Mouse (Mus musculus): ENCODE measurements around the gene Tbc1d8. TPM values are rescaled to one million over a fixed set of nuclear protein-coding genes. Genes with fewer than 3 reads are reported as not detected.

The Tbc1d8 gene
- polyA plus RNA-seq, 1 experiment from 2014 or later, result 10.6 TPM

GRCm38 (mm10) chr1:39387497-39387896, 91.1 kb downstream of the Tbc1d8 start:
- Histone ChIP-seq H3K9me3 (no peaks in the 10 kb centered on the region), H3K4me1 (no peaks in the 10 kb centered on the region), H3K9ac (replicated peaks) (no peak overlapping the region), H3K36me3 (no peaks in the 10 kb centered on the region), H3K4me2 (replicated peaks) (no peak overlapping the region), H3K4me3 (no peak overlapping the region), H3K27ac (replicated peaks) (peak overlapping the region; percentile 69), H3K27me3 (no peaks in the 10 kb centered on the region)
- WGBS, result 75% methylated on average over 4 of the region's 4 CpGs
- peak; percentile 53 for ATAC-seq (replicated peaks)

GRCm38 (mm10) chr1:39386456-39386855, 92.1 kb downstream of the Tbc1d8 start:
- ATAC-seq (replicated peaks), result no peak
- Histone ChIP-seq H3K27ac (replicated peaks) (no peak overlapping the region), H3K36me3 (no peaks in the 10 kb centered on the region), H3K4me1 (no peaks in the 10 kb centered on the region), H3K9ac (replicated peaks) (no peak overlapping the region), H3K4me2 (replicated peaks) (no peak overlapping the region), H3K4me3 (no peak overlapping the region), H3K9me3 (no peaks in the 10 kb centered on the region), H3K27me3 (no peaks in the 10 kb centered on the region)
- 86% methylated on average over 3 of the region's 3 CpGs for WGBS

- ATAC-seq (replicated peaks), result no peak
- Histone ChIP-seq H3K9me3 (no peaks in the 10 kb centered on the region), H3K9ac (replicated peaks) (no peak overlapping the region), H3K4me2 (replicated peaks) (no peak overlapping the region), H3K27me3 (no peaks in the 10 kb centered on the region), H3K27ac (replicated peaks) (no peak overlapping the region), H3K4me1 (no peaks in the 10 kb centered on the region), H3K36me3 (no peaks in the 10 kb centered on the region), H3K4me3 (no peak overlapping the region)
- WGBS, result 85% methylated on average over 9 of the region's 9 CpGs
Observed at GRCm38 (mm10) chr1:39384914-39385313, 93.6 kb downstream of the Tbc1d8 start.

GRCm38 (mm10) chr1:39381017-39381416, 97.5 kb downstream of the Tbc1d8 start:
- H3K27me3 ChIP-seq, result no peaks in the 10 kb centered on the region
- no peaks in the 10 kb centered on the region for H3K4me1 ChIP-seq
- H3K9ac ChIP-seq (replicated peaks), result no peak overlapping the region
- no peak for ATAC-seq (replicated peaks)
- H3K4me3 ChIP-seq, result no peak overlapping the region
- peaks cover 7% of the 10 kb centered on the region; the same call in 1 of the 2 replicates for H3K36me3 ChIP-seq
- H3K9me3 ChIP-seq, result no peaks in the 10 kb centered on the region
- H3K4me2 ChIP-seq (replicated peaks), result no peak overlapping the region
- 93% methylated on average over 9 of the region's 9 CpGs for WGBS
- no peak overlapping the region for H3K27ac ChIP-seq (replicated peaks)

GRCm38 (mm10) chr1:39379021-39379420, 99.5 kb downstream of the Tbc1d8 start:
- no peak overlapping the region for H3K4me3 ChIP-seq
- no peaks in the 10 kb centered on the region for H3K4me1 ChIP-seq
- H3K27ac ChIP-seq (replicated peaks), result no peak overlapping the region
- 78% methylated on average over 5 of the region's 5 CpGs for WGBS
- peaks cover 13% of the 10 kb centered on the region; the same call in 1 of the 2 replicates for H3K36me3 ChIP-seq
- no peaks in the 10 kb centered on the region for H3K27me3 ChIP-seq
- H3K4me2 ChIP-seq (replicated peaks), result no peak overlapping the region
- no peaks in the 10 kb centered on the region for H3K9me3 ChIP-seq
- H3K9ac ChIP-seq (replicated peaks), result no peak overlapping the region
- no peak for ATAC-seq (replicated peaks)

GRCm38 (mm10) chr1:39378540-39378939, 100.0 kb downstream of the Tbc1d8 start:
- H3K9me3 ChIP-seq, result no peaks in the 10 kb centered on the region
- peaks cover 17% of the 10 kb centered on the region for H3K36me3 ChIP-seq
- no peak overlapping the region for H3K27ac ChIP-seq (replicated peaks)
- no peak for ATAC-seq (replicated peaks)
- 68% methylated on average over 1 of the region's 1 CpGs for WGBS
- no peaks in the 10 kb centered on the region for H3K27me3 ChIP-seq
- no peaks in the 10 kb centered on the region for H3K4me1 ChIP-seq
- H3K9ac ChIP-seq (replicated peaks), result no peak overlapping the region
- no peak overlapping the region for H3K4me2 ChIP-seq (replicated peaks)
- no peak overlapping the region for H3K4me3 ChIP-seq

- peaks cover 35% of the 10 kb centered on the region for H3K36me3 ChIP-seq
- no peak overlapping the region for H3K9ac ChIP-seq (replicated peaks)
- H3K4me3 ChIP-seq, result no peak overlapping the region
- H3K4me1 ChIP-seq, result no peaks in the 10 kb centered on the region
- 95% methylated on average over 9 of the region's 9 CpGs for WGBS
- H3K27ac ChIP-seq (replicated peaks), result no peak overlapping the region
- H3K9me3 ChIP-seq, result no peaks in the 10 kb centered on the region
- no peaks in the 10 kb centered on the region for H3K27me3 ChIP-seq
- ATAC-seq (replicated peaks), result no peak
- H3K4me2 ChIP-seq (replicated peaks), result no peak overlapping the region
Observed at GRCm38 (mm10) chr1:39376726-39377240, 101.8 kb downstream of the Tbc1d8 start.

- WGBS, result 85% methylated on average over 7 of the region's 7 CpGs
- H3K4me1 ChIP-seq, result no peaks in the 10 kb centered on the region
- no peak for ATAC-seq (replicated peaks)
- no peaks in the 10 kb centered on the region for H3K9me3 ChIP-seq
- no peak overlapping the region for H3K4me2 ChIP-seq (replicated peaks)
- no peaks in the 10 kb centered on the region for H3K27me3 ChIP-seq
- H3K4me3 ChIP-seq, result no peak overlapping the region
- peaks cover 42% of the 10 kb centered on the region for H3K36me3 ChIP-seq
- no peak overlapping the region for H3K9ac ChIP-seq (replicated peaks)
- H3K27ac ChIP-seq (replicated peaks), result no peak overlapping the region
Observed at GRCm38 (mm10) chr1:39376121-39376520, 102.4 kb downstream of the Tbc1d8 start.

GRCm38 (mm10) chr1:39374231-39374809, 104.2 kb downstream of the Tbc1d8 start:
- no peaks in the 10 kb centered on the region for H3K9me3 ChIP-seq
- no peak overlapping the region for H3K27ac ChIP-seq (replicated peaks)
- no peak for ATAC-seq (replicated peaks)
- no peak overlapping the region for H3K9ac ChIP-seq (replicated peaks)
- peaks cover 4% of the 10 kb centered on the region for H3K4me1 ChIP-seq
- no peaks in the 10 kb centered on the region for H3K27me3 ChIP-seq
- H3K4me3 ChIP-seq, result no peak overlapping the region
- H3K36me3 ChIP-seq, result peaks cover 53% of the 10 kb centered on the region
- WGBS, result 89% methylated on average over 5 of the region's 5 CpGs
- H3K4me2 ChIP-seq (replicated peaks), result no peak overlapping the region

GRCm38 (mm10) chr1:39373378-39373777, 105.2 kb downstream of the Tbc1d8 start:
- H3K4me1 ChIP-seq, result peaks cover 12% of the 10 kb centered on the region
- H3K4me2 ChIP-seq (replicated peaks), result no peak overlapping the region
- H3K27me3 ChIP-seq, result no peaks in the 10 kb centered on the region
- no peaks in the 10 kb centered on the region for H3K9me3 ChIP-seq
- 60% methylated on average over 4 of the region's 4 CpGs for WGBS
- no peak overlapping the region for H3K4me3 ChIP-seq
- H3K9ac ChIP-seq (replicated peaks), result no peak overlapping the region
- no peak for ATAC-seq (replicated peaks)
- H3K36me3 ChIP-seq, result peaks cover 53% of the 10 kb centered on the region
- H3K27ac ChIP-seq (replicated peaks), result no peak overlapping the region

- Histone ChIP-seq H3K27ac (replicated peaks) (no peak overlapping the region), H3K9ac (replicated peaks) (no peak overlapping the region), H3K4me3 (no peak overlapping the region), H3K36me3 (peaks cover 53% of the 10 kb centered on the region), H3K27me3 (no peaks in the 10 kb centered on the region), H3K4me1 (peaks cover 12% of the 10 kb centered on the region), H3K9me3 (no peaks in the 10 kb centered on the region), H3K4me2 (replicated peaks) (no peak overlapping the region)
- 79% methylated on average over 8 of the region's 8 CpGs for WGBS
- ATAC-seq (replicated peaks), result no peak
Observed at GRCm38 (mm10) chr1:39372220-39372843, 106.2 kb downstream of the Tbc1d8 start.

- peaks cover 46% of the 10 kb centered on the region for H3K36me3 ChIP-seq
- H3K4me1 ChIP-seq, result peaks cover 19% of the 10 kb centered on the region
- no peaks in the 10 kb centered on the region for H3K27me3 ChIP-seq
- ATAC-seq (replicated peaks), result no peak
- no peak overlapping the region for H3K27ac ChIP-seq (replicated peaks)
- H3K9me3 ChIP-seq, result no peaks in the 10 kb centered on the region
- 90% methylated on average over 6 of the region's 6 CpGs for WGBS
- H3K4me2 ChIP-seq (replicated peaks), result no peak overlapping the region
- no peak overlapping the region for H3K9ac ChIP-seq (replicated peaks)
- H3K4me3 ChIP-seq, result no peak overlapping the region
Observed at GRCm38 (mm10) chr1:39370431-39370830, 108.1 kb downstream of the Tbc1d8 start.
